Mouse (Mus musculus) heart, embryonic 13.5 days (tissue): ENCODE measurements around the gene Nptxr. TPM values are rescaled to one million over a fixed set of nuclear protein-coding genes. Genes with fewer than 3 reads are reported as not detected.

ENCODE experiments used
- ATAC-seq: fragments of 200-750 bp; cut with Nextera tagmentation; 2 replicates; pipeline ENCODE4 v1.8.0; 2017; ENCODE audit warnings: moderate TSS enrichment; ENCODE audit not compliant: insufficient number of reproducible peaks, low FRiP score, low TSS enrichment; ENCODE audit errors: extremely low read depth
- H3K27ac ChIP-seq: fragments of 300-500 bp; sonication (generic); replicated peaks from 2 replicates; pipeline ENCODE4 v1.5.1; 2015; ENCODE audit warnings: moderate library complexity, mild to moderate bottlenecking, inconsistent platforms
- H3K27me3 ChIP-seq: fragments of 300-500 bp; sonication (generic); replicated peaks from 2 replicates; pipeline ENCODE4 v1.6.1; 2015; ENCODE audit warnings: mild to moderate bottlenecking, inconsistent platforms
- H3K36me3 ChIP-seq: fragments of 300-500 bp; sonication (generic); 2 replicates; pipeline ENCODE4 v1.6.1; 2015; ENCODE audit warnings: mild to moderate bottlenecking, inconsistent platforms
- H3K4me1 ChIP-seq: fragments of 300-500 bp; sonication (generic); 2 replicates; pipeline ENCODE4 v1.6.1; 2015; ENCODE audit warnings: inconsistent platforms
- H3K4me2 ChIP-seq: fragments of 300-500 bp; sonication (generic); 2 replicates; pipeline ENCODE4 v1.6.1; 2015; ENCODE audit warnings: inconsistent platforms, mild to moderate bottlenecking, moderate library complexity
- H3K4me3 ChIP-seq: fragments of 300-500 bp; sonication (generic); 2 replicates; pipeline ENCODE4 v1.5.1; 2015; ENCODE audit warnings: moderate library complexity, mild to moderate bottlenecking, inconsistent platforms
- H3K9ac ChIP-seq: fragments of 300-500 bp; sonication (generic); 2 replicates; pipeline ENCODE4 v1.6.1; 2015; ENCODE audit warnings: inconsistent platforms, mild to moderate bottlenecking, moderate library complexity
- H3K9me3 ChIP-seq: fragments of 300-500 bp; sonication (generic); 2 replicates; pipeline ENCODE4 v1.6.1; 2016; ENCODE audit warnings: inconsistent platforms
- WGBS: fragments of 180-500 bp; shearing (Covaris S2); methylation state at CpG from one replicate; pipeline ENCODE4 v1.1.7; 2015; ENCODE audit warnings: mixed read lengths; 5-methylcytosine and 5-hydroxymethylcytosine counted together
- polyA plus RNA-seq: library from polyadenylated mRNA; unstranded; fragments of >200 nt; fragmentation: Nextera tagmentation; extraction: Ambion mirVana; gene quantifications from 2 replicates; pipeline ENCODE4 v1.2.1, GENCODE M21; 2015

The Nptxr gene
- polyA plus RNA-seq, 1 experiment from 2014 or later: 1.7 TPM

DNA sequence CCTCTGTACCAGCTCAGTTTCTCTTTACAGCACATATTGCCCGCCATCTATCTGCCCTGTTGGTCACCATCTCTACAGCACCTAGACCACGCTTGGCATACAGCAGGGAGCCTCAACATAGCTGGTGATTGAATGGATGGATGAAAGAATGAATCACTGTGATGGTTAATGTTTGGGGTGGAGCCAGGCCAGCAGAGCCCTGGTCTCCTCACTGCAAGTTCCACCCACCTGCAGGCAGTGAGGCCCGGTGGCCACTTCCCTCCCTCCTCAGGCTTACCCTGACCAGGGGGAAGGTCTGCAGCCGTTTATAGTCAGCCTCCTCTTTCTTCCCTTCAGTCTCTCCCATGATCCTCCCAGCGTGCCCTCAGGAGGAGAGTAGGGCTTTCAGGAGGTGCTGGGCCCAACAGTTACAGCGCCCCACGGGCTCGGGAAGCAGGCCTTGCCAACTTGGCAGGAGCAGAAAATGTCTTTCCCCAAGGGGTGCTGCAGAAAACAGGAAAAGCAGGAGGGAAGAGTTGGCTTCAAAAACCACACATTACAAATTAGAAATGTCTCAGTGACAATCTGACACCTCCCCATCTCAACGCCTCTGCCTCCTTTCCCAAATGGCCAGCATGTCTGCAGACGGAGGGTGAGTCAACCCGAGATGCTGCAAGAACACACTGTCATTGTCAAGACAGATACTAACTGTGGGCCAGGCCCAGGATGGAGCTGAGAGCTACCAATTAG is 39.9 kb downstream of the Nptxr start:
- no peak overlapping the region for H3K4me3 ChIP-seq
- WGBS: 74% methylated on average over 11 of the region's 11 CpGs

DNA sequence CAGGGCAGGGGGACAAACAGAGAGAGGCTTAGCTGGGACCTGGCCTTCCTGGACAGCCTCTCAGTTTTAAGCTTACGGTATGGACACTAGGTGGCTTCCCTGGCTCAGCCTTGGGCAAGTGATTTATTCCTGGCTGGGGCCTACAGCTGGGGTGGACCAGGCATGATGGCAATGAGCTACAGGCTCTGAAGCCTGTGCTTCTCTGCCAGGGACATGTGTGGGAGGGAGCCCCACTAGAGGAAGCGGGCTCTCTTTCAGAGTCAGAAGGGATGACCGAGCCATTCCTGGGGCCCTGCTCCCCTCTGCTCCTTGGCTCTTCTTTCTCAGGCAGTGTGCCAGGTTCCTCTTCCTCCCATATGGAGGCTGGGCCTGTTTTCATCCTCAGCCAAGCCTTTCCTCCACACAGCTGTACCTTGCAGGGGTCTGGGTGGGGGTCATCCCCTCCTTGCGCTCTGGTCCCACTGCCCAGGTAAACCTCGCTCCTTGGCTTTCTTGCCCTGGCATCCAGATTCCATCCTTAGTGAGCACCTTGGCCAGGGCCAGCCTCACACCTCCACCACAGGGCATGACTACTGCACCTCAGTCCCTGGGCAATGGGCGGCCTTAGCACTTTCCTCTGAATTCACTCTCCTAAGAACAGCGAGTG is 40.8 kb downstream of the Nptxr start:
- H3K9ac ChIP-seq: no peak overlapping the region
- no peak overlapping the region for H3K4me2 ChIP-seq
- H3K4me1 ChIP-seq: peaks cover 38% of the 10 kb centered on the region
- no peaks in the 10 kb centered on the region for H3K27me3 ChIP-seq
- no peak overlapping the region for H3K4me3 ChIP-seq
- H3K27ac ChIP-seq: no peak overlapping the region
- 77% methylated on average over 7 of the region's 7 CpGs for WGBS
- H3K36me3 ChIP-seq: peaks cover 38% of the 10 kb centered on the region
- H3K9me3 ChIP-seq: no peaks in the 10 kb centered on the region
- ATAC-seq: no peak

More for the DNA sequence above, 39.9 kb downstream of the Nptxr start:
- no peak overlapping the region for H3K4me2 ChIP-seq
- no peaks in the 10 kb centered on the region for H3K27me3 ChIP-seq
- H3K27ac ChIP-seq: no peak overlapping the region
- no peak overlapping the region for H3K9ac ChIP-seq
- ATAC-seq: no peak
- peaks cover 48% of the 10 kb centered on the region for H3K4me1 ChIP-seq
- peaks cover 38% of the 10 kb centered on the region for H3K36me3 ChIP-seq
- no peaks in the 10 kb centered on the region for H3K9me3 ChIP-seq

- peaks cover 31% of the 10 kb centered on the region for H3K4me1 ChIP-seq
- WGBS: 87% methylated on average over 9 of the region's 9 CpGs
- H3K9ac ChIP-seq: no peak overlapping the region
- H3K27me3 ChIP-seq: no peaks in the 10 kb centered on the region
- peaks cover 38% of the 10 kb centered on the region for H3K36me3 ChIP-seq
- no peak for ATAC-seq
- H3K4me2 ChIP-seq: no peak overlapping the region
- no peaks in the 10 kb centered on the region for H3K9me3 ChIP-seq
- H3K4me3 ChIP-seq: no peak overlapping the region
- no peak overlapping the region for H3K27ac ChIP-seq
Measured at GRCm38 (mm10) chr15:79763001-79763400, 41.6 kb downstream of the Nptxr start.

- Histone ChIP-seq H3K27ac (no peak overlapping the region), H3K9me3 (no peaks in the 10 kb centered on the region), H3K4me1 (peaks cover 11% of the 10 kb centered on the region), H3K27me3 (no peaks in the 10 kb centered on the region), H3K36me3 (peaks cover 38% of the 10 kb centered on the region), H3K4me2 (no peak overlapping the region), H3K4me3 (no peak overlapping the region), H3K9ac (no peak overlapping the region)
- 74% methylated on average over 6 of the region's 6 CpGs for WGBS
- no peak for ATAC-seq
Measured at GRCm38 (mm10) chr15:79760956-79761355, 43.6 kb downstream of the Nptxr start.

- no peaks in the 10 kb centered on the region; the same call in 1 of the 2 replicates for H3K4me1 ChIP-seq
- H3K9me3 ChIP-seq: no peaks in the 10 kb centered on the region
- 82% methylated on average over 3 of the region's 3 CpGs for WGBS
- peaks cover 11% of the 10 kb centered on the region for H3K36me3 ChIP-seq
- H3K4me2 ChIP-seq: no peak overlapping the region
- H3K27ac ChIP-seq: no peak overlapping the region
- no peaks in the 10 kb centered on the region for H3K27me3 ChIP-seq
- no peak overlapping the region for H3K4me3 ChIP-seq
- no peak overlapping the region for H3K9ac ChIP-seq
- no peak for ATAC-seq
Measured at GRCm38 (mm10) chr15:79757118-79757517, 47.4 kb downstream of the Nptxr start.

- H3K4me2 ChIP-seq: no peak overlapping the region
- no peaks in the 10 kb centered on the region for H3K9me3 ChIP-seq
- no peak for ATAC-seq
- H3K9ac ChIP-seq: no peak overlapping the region
- 70% methylated on average over 8 of the region's 8 CpGs for WGBS
- no peak overlapping the region for H3K27ac ChIP-seq
- H3K4me1 ChIP-seq: no peaks in the 10 kb centered on the region; the same call in 1 of the 2 replicates
- no peaks in the 10 kb centered on the region for H3K27me3 ChIP-seq
- peaks cover 4% of the 10 kb centered on the region; the same call in 1 of the 2 replicates for H3K36me3 ChIP-seq
- no peak overlapping the region for H3K4me3 ChIP-seq
Measured at GRCm38 (mm10) chr15:79755977-79756625, 48.5 kb downstream of the Nptxr start.

DNA sequence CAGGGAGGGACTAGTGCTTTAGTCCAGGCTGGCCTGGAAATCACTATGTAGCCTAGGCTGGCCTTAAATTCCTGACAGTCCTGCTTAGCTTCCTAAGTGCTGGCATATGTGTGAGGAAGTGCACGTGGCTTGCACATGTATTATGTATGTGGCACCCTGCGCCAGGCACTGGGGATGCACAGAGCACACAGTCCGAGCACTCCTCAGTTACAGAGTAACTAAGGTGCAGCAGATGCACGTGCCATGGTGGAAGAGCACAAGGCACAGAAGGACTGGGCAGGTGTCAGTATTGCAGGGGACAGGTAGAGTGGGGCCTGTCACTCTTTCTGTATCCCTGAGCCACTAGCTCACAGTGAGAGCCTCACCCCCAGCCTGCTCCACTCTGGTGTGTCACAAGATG is 49.4 kb downstream of the Nptxr start:
- no peak for ATAC-seq
- Histone ChIP-seq H3K4me1 (no peaks in the 10 kb centered on the region; the same call in 1 of the 2 replicates), H3K36me3 (no peaks in the 10 kb centered on the region; the same call in 1 of the 2 replicates), H3K4me2 (no peak overlapping the region), H3K9me3 (no peaks in the 10 kb centered on the region), H3K27ac (no peak overlapping the region), H3K4me3 (no peak overlapping the region), H3K9ac (no peak overlapping the region), H3K27me3 (no peaks in the 10 kb centered on the region)
- 75% methylated on average over 4 of the region's 4 CpGs for WGBS

GRCm38 (mm10) chr15:79753873-79754272 is 50.7 kb downstream of the Nptxr start:
- no peak overlapping the region for H3K4me2 ChIP-seq
- H3K4me3 ChIP-seq: no peak overlapping the region
- H3K27ac ChIP-seq: no peak overlapping the region
- no peaks in the 10 kb centered on the region for H3K27me3 ChIP-seq
- no peaks in the 10 kb centered on the region for H3K9me3 ChIP-seq
- H3K4me1 ChIP-seq: no peaks in the 10 kb centered on the region; the same call in 1 of the 2 replicates
- no peak for ATAC-seq
- 49% methylated on average over 4 of the region's 4 CpGs for WGBS
- no peaks in the 10 kb centered on the region; the same call in 1 of the 2 replicates for H3K36me3 ChIP-seq
- no peak overlapping the region; the same call in 1 of the 2 replicates for H3K9ac ChIP-seq

DNA sequence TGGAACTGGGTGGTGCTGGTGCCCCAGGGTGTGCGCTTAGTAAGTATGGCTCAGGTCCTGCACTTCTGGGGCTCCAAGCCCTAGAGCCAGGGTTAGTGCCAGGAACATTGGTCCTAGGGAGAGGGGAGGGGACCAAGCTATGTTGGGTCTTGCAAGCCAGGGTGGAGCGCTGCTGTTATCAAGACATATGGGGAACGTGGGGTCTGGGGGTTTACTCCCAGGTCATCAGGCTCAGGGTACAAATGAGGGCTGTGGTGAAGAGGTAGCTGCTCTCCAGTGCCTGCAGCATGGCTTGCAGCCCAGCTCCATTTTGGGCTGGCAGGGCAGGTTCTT is 51.2 kb downstream of the Nptxr start:
- ATAC-seq: no peak
- H3K4me2 ChIP-seq: no peak overlapping the region
- no peaks in the 10 kb centered on the region for H3K9me3 ChIP-seq
- H3K27ac ChIP-seq: no peak overlapping the region
- 76% methylated on average over 3 of the region's 3 CpGs for WGBS
- no peaks in the 10 kb centered on the region; the same call in 1 of the 2 replicates for H3K36me3 ChIP-seq
- H3K27me3 ChIP-seq: no peaks in the 10 kb centered on the region
- no peak overlapping the region for H3K4me3 ChIP-seq
- H3K4me1 ChIP-seq: no peaks in the 10 kb centered on the region; the same call in 1 of the 2 replicates
- no peak overlapping the region; the same call in 1 of the 2 replicates for H3K9ac ChIP-seq

- Histone ChIP-seq H3K4me2 (no peak overlapping the region), H3K27ac (no peak overlapping the region), H3K36me3 (no peaks in the 10 kb centered on the region; the same call in 1 of the 2 replicates), H3K4me3 (no peak overlapping the region), H3K27me3 (no peaks in the 10 kb centered on the region), H3K9ac (no peak overlapping the region), H3K9me3 (no peaks in the 10 kb centered on the region), H3K4me1 (no peaks in the 10 kb centered on the region; the same call in 1 of the 2 replicates)
- ATAC-seq: no peak
- WGBS: 22% methylated on average over 11 of the region's 11 CpGs
Measured at GRCm38 (mm10) chr15:79752742-79753419, 51.7 kb downstream of the Nptxr start.

DNA sequence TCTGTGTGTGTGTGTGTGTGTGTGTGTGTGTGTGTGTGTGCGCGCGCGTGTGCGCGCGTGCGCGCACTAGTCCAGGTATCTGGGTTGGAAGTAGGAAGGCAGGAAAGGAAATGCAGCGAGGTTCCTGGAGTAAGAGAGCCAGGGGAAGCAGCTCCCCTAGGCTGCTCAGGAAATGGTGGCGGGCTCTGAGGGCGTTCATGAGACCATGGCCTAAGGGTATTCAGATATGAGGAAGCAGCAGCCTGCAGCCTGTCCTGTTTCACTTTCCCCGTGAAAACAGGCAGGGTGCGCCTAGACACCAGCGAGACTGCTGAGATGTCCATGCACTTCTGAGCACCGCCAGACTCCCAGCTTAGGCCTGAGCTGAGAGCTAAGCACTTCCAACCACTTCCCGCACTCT is 52.8 kb downstream of the Nptxr start:
- H3K36me3 ChIP-seq: no peaks in the 10 kb centered on the region; the same call in 1 of the 2 replicates
- H3K9me3 ChIP-seq: no peaks in the 10 kb centered on the region
- H3K27ac ChIP-seq: no peak overlapping the region
- WGBS: 79% methylated on average over 17 of the region's 17 CpGs
- ATAC-seq: no peak
- no peaks in the 10 kb centered on the region; the same call in 1 of the 2 replicates for H3K4me1 ChIP-seq
- no peaks in the 10 kb centered on the region for H3K27me3 ChIP-seq
- no peak overlapping the region for H3K4me2 ChIP-seq
- no peak overlapping the region for H3K9ac ChIP-seq
- no peak overlapping the region for H3K4me3 ChIP-seq
